Mouse (Mus musculus) olfactory bulb, adult 2 months (tissue): Measurements from ENCODE around the gene Rreb1.

Experiments used
- CTCF ChIP-seq: fragments of 200-500 bp; IDR thresholded peaks from 2 replicates; pipeline ENCODE4 v1.5.1; 2012; ENCODE audit warnings: low read depth, mild to moderate bottlenecking, low read length, moderate library complexity; ENCODE audit not compliant: insufficient read depth
- POLR2A ChIP-seq: fragments of 200-500 bp; IDR thresholded peaks from 2 replicates; pipeline ENCODE4 v1.6.1; 2012; ENCODE audit warnings: mild to moderate bottlenecking, low read depth, low read length, moderate library complexity; ENCODE audit not compliant: insufficient read depth

DNA sequence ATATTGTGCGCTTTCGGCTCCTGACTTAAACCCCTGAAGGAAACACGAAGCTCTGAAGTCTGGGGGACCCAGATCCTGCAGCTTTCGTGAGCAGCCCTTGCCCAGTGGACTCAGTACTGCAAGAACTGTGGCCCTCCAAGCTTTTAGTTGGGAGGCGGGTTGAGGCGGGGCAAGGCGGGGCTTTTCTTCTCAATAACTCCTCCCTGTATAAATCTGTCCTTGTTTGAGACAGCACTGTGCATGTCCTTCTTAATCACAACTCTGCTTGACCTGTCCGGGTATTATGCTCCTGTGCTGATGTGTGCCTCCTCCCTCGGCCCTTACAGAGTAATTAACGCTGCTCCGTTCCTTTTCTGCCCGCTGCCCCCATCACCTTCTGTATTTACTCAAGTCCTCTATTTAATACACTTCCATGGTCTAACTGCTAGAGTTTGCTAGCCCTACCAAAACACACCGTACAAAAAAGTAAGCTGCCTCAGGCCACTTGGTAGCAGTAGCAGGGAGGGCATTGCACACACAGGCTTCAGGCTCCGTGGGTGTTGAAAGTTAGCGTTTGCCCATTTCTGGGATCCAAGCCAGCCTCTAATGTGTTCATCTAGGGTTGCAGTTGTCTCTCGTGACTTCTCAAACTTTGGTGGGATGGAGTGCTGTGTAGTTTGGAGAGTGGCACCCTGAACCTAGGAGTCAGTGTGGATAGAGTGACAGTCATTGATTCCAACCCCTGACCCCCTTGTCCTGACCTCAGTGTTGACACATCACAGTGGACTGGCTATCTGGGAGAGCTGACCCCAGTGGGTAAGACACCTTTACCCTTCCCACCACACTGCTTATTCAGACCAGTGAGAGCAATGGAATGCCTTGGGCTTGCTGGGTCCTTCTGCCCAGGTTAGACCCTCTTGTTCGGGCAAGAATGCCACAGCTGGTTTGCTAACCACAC, 164.0 kb downstream of the Rreb1 start:
- TF ChIP-seq CTCF (no peak), POLR2A (no peak)
